Mouse (Mus musculus): ENCODE results near the gene Dnajc9. TPM values are rescaled to one million over a fixed set of nuclear protein-coding genes. Genes with fewer than 3 reads are reported as not detected.
A peak's percentile ranks its signal among the peaks of the same experiment; 100 is the strongest.

Gene Dnajc9
- polyA plus RNA-seq, 1 experiment from 2014 or later = 161 TPM

DNA sequence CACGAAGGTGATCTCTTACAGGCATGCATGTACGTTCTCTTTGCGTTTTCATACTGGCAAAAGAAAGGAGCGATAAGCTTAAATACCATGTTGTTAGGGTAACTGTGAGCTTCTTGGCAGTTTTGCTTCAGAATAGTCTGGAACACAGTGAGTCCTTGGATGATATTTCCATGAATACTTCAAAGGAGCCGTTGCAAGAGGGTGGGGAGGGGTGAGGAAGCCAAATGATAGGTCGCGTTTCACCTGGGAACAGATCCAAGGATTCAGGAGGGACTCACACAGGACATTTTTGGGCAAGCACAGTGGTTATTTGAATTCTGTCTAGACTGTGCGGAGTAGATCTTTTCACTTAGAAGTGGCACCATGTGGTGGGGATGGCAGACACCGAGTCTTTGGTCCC, 8.5 kb upstream of the Dnajc9 start:
- Histone ChIP-seq H3K27me3 (ENCODE audit: control insufficient read depth, insufficient read depth, low read depth, low read length) (no peaks in the 10 kb centered on the region), H3K4me3 (ENCODE audit: low read length) (no peak overlapping the region), H3K4me2 (ENCODE audit: low read depth, low read length) (no peak overlapping the region), H3K4me1 (replicated peaks; ENCODE audit: control insufficient read depth, insufficient read depth, low read length) (peaks cover 6% of the 10 kb centered on the region), H3K27ac (ENCODE audit: low read length) (no peak overlapping the region), H3K36me3 (ENCODE audit: control insufficient read depth, insufficient read depth, low read length) (no peaks in the 10 kb centered on the region), H3K9me3 (ENCODE audit: control insufficient read depth, low read length) (no peaks in the 10 kb centered on the region), H3K9ac (ENCODE audit: low read length) (no peak overlapping the region)
- 69% methylated on average over 9 of the region's 9 CpGs for WGBS
- ATAC-seq (ENCODE audit: low read depth) = no peak

DNA sequence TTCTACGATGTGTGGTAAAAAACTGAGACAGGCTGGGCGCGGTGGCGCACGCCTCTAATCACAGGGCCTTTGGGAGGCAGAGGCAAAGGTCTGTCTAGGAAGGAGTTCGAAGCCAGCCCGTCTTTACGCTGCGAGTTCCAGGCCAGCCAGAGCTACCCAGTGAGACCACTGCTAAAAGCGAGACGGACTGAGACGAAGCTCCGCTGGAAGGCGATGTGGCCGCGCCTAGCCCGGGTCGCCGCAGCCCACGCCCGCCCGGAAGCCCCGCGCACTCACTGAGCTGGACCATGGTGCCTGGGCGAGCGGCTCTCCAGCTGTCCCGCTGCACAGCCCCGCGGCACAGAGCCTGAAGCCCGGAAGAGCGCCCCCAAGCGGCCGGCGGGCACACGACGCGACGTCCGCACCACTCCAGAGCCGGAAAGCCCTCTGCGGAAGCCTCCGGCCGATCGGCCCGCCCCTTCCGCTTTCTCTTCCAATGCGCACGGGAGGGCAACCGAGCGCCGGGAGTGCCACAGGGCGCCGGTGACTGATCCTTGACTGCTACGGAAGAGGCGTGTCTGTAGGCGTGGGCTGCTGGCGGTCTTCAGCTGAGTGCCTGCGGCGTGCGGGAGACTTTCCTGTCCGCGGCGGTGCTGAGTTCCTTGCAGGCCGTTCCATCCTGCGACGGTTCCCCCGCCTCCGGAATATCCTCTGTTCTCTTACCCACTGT, 4.6 kb upstream of the Dnajc9 start, which contains the start of gene Mrps16:
Gene Mrps16, minus strand, starts transcription at position 430 of the 709 bp plus-strand sequence.
- Histone ChIP-seq H3K9me3 (ENCODE audit: control insufficient read depth, low read length) (no peaks in the 10 kb centered on the region), H3K27ac (ENCODE audit: low read length) (peak within 1 kb of the TSS; percentile 90), H3K4me2 (ENCODE audit: low read depth, low read length) (peak within 1 kb of the TSS; percentile 68), H3K4me3 (ENCODE audit: low read length) (peak within 1 kb of the TSS; percentile 83), H3K36me3 (ENCODE audit: control insufficient read depth, insufficient read depth, low read length) (peaks cover 14% of the 10 kb centered on the region), H3K9ac (ENCODE audit: low read length) (peak within 1 kb of the TSS; percentile 96), H3K27me3 (ENCODE audit: control insufficient read depth, insufficient read depth, low read depth, low read length) (no peaks in the 10 kb centered on the region), H3K4me1 (replicated peaks; ENCODE audit: control insufficient read depth, insufficient read depth, low read length) (peaks cover 6% of the 10 kb centered on the region)
- 0% methylated on average over 66 of the region's 68 CpGs for WGBS
- ATAC-seq (ENCODE audit: low read depth) = peak; percentile 96

DNA sequence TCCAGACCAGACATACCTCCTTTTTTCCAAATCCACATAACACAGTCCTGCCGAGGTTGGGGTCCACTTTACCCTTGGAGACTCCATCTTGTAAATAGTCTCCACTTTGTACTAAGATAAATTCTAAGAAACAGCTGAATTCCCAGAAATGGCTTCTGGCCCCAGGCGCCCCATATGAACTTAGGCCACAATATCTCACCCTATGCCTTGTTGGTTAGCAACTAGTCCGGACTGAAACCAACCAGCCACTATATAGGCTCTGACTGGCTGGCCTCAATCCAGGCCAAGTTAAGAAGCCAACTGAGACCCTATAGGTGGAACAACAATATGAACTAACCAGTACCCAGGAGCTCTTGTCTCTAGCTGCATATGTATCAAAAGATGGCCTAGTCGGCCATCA, 3.6 kb upstream of the Dnajc9 start:
- Histone ChIP-seq H3K4me3 (ENCODE audit: low read length) (0 out of 2 replicates have a peak overlapping the region, but pooled peaks have one; percentile 83), H3K27me3 (ENCODE audit: control insufficient read depth, insufficient read depth, low read depth, low read length) (no peaks in the 10 kb centered on the region), H3K36me3 (ENCODE audit: control insufficient read depth, insufficient read depth, low read length) (peaks cover 14% of the 10 kb centered on the region), H3K4me2 (ENCODE audit: low read depth, low read length) (peak overlapping the region; percentile 68), H3K27ac (ENCODE audit: low read length) (no peak overlapping the region), H3K9ac (ENCODE audit: low read length) (no peak overlapping the region), H3K4me1 (replicated peaks; ENCODE audit: control insufficient read depth, insufficient read depth, low read length) (peaks cover 12% of the 10 kb centered on the region), H3K9me3 (ENCODE audit: control insufficient read depth, low read length) (no peaks in the 10 kb centered on the region)
- 78% methylated on average over 3 of the region's 4 CpGs for WGBS
- ATAC-seq (ENCODE audit: low read depth) = no peak

DNA sequence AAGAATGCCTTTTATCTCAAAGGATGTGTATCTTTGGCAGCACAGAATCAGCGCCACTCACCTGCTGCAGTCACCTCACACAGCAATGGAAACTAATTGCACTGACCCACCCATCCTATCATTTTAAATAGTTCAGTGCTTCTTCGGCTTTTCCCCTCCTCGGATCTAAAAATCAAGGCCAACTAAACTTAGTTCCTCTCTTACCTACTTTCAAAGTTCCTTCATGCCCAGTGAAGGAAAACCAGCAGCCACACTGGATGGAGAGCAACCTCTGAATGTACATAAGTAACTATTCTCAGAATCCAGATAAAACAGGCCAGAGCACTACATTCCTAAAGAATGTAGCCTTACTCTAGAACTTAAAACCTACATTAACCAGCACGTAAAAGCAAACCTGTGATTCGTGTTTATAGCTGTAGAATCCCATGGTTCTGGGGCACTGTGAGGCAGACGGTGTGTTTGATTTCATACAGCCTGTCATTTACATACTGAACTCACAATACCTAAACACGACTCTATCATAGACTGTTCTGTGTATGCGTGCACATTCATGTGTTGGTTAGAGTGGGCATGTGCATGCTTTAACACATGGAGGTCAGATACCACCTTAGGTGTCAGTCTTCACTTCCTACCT, 853 bp upstream of the Dnajc9 start:
- no peak for ATAC-seq (ENCODE audit: low read depth)
- Histone ChIP-seq H3K4me3 (ENCODE audit: low read length) (peak overlapping the region; percentile 84), H3K36me3 (ENCODE audit: control insufficient read depth, insufficient read depth, low read length) (peaks cover 14% of the 10 kb centered on the region), H3K27ac (ENCODE audit: low read length) (no peak overlapping the region), H3K9ac (ENCODE audit: low read length) (peak overlapping the region; percentile 83; the same call in 1 of the 2 replicates), H3K4me2 (ENCODE audit: low read depth, low read length) (peak overlapping the region; percentile 86), H3K27me3 (ENCODE audit: control insufficient read depth, insufficient read depth, low read depth, low read length) (no peaks in the 10 kb centered on the region), H3K9me3 (ENCODE audit: control insufficient read depth, low read length) (no peaks in the 10 kb centered on the region), H3K4me1 (replicated peaks; ENCODE audit: control insufficient read depth, insufficient read depth, low read length) (peaks cover 24% of the 10 kb centered on the region)
- WGBS = 84% methylated on average over 8 of the region's 8 CpGs

DNA sequence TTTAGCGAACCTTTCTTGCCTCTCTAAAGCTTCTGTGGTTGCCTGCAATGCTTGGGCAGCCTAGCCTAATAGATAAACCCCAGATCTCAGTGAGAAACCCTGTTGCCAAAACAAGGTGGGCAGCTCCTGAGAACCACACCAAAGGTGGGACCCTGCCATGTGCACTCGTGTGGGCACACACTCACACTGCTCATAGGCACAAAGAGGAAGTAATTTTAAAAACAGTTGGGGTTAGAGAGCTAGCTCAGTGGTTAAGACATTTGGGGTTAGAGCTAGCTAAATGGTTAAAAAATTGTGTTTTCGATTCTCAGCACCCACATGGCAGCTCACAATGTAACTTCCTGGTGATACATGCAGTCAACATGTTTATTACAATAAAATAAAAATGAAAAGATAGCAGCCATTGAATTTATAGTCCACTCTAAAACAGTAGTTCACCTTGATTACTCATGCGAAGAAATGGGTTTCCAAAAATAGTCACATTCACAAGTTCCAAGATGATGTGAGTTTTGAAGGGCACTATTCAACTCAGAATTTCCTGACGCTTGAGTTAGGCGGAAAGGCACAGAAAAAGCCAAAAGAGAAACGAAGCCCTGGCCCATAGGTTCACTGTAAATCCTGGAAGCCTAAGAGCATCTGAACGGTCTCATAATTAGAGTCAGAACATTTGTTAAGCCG, 8.8 kb downstream of the Dnajc9 start:
- Histone ChIP-seq H3K27ac (ENCODE audit: low read length) (no peak overlapping the region), H3K9me3 (ENCODE audit: control insufficient read depth, low read length) (no peaks in the 10 kb centered on the region), H3K4me3 (ENCODE audit: low read length) (no peak overlapping the region), H3K9ac (ENCODE audit: low read length) (no peak overlapping the region), H3K36me3 (ENCODE audit: control insufficient read depth, insufficient read depth, low read length) (peaks cover 12% of the 10 kb centered on the region; the same call in 1 of the 2 replicates), H3K27me3 (ENCODE audit: control insufficient read depth, insufficient read depth, low read depth, low read length) (no peaks in the 10 kb centered on the region), H3K4me2 (ENCODE audit: low read depth, low read length) (no peak overlapping the region), H3K4me1 (replicated peaks; ENCODE audit: control insufficient read depth, insufficient read depth, low read length) (peaks cover 5% of the 10 kb centered on the region; the same call in 1 of the 2 replicates)
- WGBS = 86% methylated on average over 9 of the region's 9 CpGs
- no peak for ATAC-seq (ENCODE audit: low read depth)

DNA sequence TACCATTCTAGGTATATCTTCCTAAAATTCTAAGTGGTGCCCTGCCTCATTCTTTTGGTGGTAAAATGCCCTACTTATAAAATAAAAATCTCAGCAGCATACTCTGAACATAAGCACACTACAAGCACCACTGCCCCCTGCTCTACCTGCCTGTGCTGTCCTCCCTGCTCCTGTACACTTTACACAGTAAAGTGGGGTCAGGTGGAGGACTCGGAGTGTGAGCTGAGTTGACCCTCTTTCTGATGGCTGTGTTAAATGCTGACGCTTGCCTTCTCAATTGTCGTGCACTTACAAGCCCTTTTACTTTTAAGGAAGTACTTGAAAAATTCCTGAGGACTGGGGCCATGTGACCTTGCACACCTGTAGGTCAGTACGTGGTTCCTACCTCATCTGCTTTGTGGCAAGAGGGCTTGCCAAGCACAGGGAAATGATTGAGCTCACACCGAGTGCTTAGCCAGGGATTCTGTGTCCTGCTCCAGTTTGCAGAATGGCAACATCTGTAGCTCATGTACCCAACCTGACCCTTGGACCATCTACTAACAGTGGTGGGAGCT, 9.5 kb downstream of the Dnajc9 start:
- no peaks in the 10 kb centered on the region for H3K27me3 ChIP-seq (ENCODE audit: control insufficient read depth, insufficient read depth, low read depth, low read length)
- no peaks in the 10 kb centered on the region for H3K9me3 ChIP-seq (ENCODE audit: control insufficient read depth, low read length)
- WGBS = 50% methylated on average over 5 of the region's 5 CpGs
- H3K27ac ChIP-seq (ENCODE audit: low read length) = no peak overlapping the region
- no peak overlapping the region for H3K4me3 ChIP-seq (ENCODE audit: low read length)
- ATAC-seq (ENCODE audit: low read depth) = peak; percentile 85
- no peak overlapping the region for H3K4me2 ChIP-seq (ENCODE audit: low read depth, low read length)
- peaks cover 12% of the 10 kb centered on the region; the same call in 1 of the 2 replicates for H3K36me3 ChIP-seq (ENCODE audit: control insufficient read depth, insufficient read depth, low read length)
- no peak overlapping the region for H3K9ac ChIP-seq (ENCODE audit: low read length)
- H3K4me1 ChIP-seq (replicated peaks; ENCODE audit: control insufficient read depth, insufficient read depth, low read length) = peaks cover 5% of the 10 kb centered on the region; the same call in 1 of the 2 replicates

DNA sequence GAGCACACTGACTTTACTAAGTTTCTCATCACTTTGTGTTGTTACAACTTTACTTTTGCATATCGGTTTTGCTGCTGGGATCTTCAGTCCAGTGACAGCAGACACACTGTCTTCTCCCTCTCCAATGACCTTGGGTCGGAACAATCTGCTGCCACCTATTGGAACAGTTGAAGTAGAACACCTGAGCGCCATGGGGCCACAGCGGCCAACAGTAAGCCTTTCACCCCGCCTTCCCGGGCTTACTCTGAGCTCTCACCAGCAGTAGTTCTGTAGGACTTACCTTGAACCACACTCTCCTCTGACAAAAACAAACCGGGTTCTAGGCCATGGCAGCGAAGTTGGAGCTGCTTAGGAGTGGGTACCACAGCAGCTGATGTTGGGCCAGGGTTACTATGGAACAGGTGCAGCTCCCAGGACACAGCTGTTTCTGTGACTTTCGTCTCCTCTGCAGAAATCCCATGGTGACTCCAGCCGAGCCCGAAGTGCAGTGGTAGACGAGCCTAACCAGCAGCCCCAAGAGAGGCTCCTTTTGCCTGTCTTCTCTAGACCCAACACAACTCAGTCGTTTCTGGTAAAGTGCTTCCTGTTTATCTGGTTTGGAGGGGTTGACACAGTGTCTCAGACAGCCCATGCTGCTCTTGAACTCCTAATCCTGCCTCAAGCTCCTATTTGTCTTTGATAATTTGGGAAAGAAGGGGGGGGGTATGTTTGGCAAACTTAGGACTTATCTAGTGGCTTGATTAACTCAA, 10.2 kb downstream of the Dnajc9 start:
- H3K4me3 ChIP-seq (ENCODE audit: low read length) = no peak overlapping the region
- H3K27ac ChIP-seq (ENCODE audit: low read length) = no peak overlapping the region

DNA sequence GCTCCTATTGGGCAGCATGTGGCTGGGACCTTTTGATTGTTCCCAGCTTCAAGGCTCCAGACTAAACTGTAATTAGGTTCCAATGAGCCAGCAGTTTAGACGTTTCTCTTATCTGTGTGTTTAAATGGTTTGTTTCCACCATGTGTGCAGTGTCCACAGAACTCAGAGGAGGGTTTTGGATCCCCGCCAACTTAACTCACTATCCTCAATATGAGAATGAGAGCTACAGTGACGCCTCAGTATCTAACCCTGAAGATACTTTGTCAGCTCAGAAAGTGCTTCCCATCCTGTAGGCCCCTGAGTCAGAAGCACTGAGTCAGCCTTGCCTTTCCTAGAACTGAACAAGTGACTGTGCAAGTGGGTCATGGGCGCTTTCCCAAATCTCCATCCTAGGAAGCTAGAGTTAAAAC, 11.6 kb downstream of the Dnajc9 start:
- Histone ChIP-seq H3K27me3 (ENCODE audit: control insufficient read depth, insufficient read depth, low read depth, low read length) (no peaks in the 10 kb centered on the region), H3K4me2 (ENCODE audit: low read depth, low read length) (no peak overlapping the region), H3K9me3 (ENCODE audit: control insufficient read depth, low read length) (no peaks in the 10 kb centered on the region), H3K4me1 (replicated peaks; ENCODE audit: control insufficient read depth, insufficient read depth, low read length) (peaks cover 5% of the 10 kb centered on the region; the same call in 1 of the 2 replicates), H3K27ac (ENCODE audit: low read length) (no peak overlapping the region), H3K4me3 (ENCODE audit: low read length) (no peak overlapping the region), H3K36me3 (ENCODE audit: control insufficient read depth, insufficient read depth, low read length) (0 out of 2 replicates have a peak, but pooled peaks cover 4% of the 10 kb centered on the region), H3K9ac (ENCODE audit: low read length) (no peak overlapping the region)
- WGBS = 45% methylated on average over 4 of the region's 4 CpGs
- ATAC-seq (ENCODE audit: low read depth) = peak; percentile 66; the same call in 1 of the 2 replicates

More for the DNA sequence above, 10.2 kb downstream of the Dnajc9 start:
- Histone ChIP-seq H3K4me1 (replicated peaks; ENCODE audit: control insufficient read depth, insufficient read depth, low read length) (peaks cover 5% of the 10 kb centered on the region; the same call in 1 of the 2 replicates), H3K9ac (ENCODE audit: low read length) (no peak overlapping the region), H3K27me3 (ENCODE audit: control insufficient read depth, insufficient read depth, low read depth, low read length) (no peaks in the 10 kb centered on the region), H3K9me3 (ENCODE audit: control insufficient read depth, low read length) (no peaks in the 10 kb centered on the region), H3K36me3 (ENCODE audit: control insufficient read depth, insufficient read depth, low read length) (peaks cover 12% of the 10 kb centered on the region; the same call in 1 of the 2 replicates), H3K4me2 (ENCODE audit: low read depth, low read length) (no peak overlapping the region)
- 28% methylated on average over 13 of the region's 13 CpGs for WGBS
- ATAC-seq (ENCODE audit: low read depth) = peak; percentile 35
